Mouse (Mus musculus) CD8-positive naive resting alpha-beta T cell, adult 2 months (primary cell): ENCODE data around the gene Crybb1.

Source experiments
- DNase-seq, 2 experiments: peaks; one replicate each; pipeline ENCODE4 v3.0.0; 2022; ENCODE audit warnings: low read depth in 2 of 2, low spot score in 2 of 2

Gene Crybb1

DNA sequence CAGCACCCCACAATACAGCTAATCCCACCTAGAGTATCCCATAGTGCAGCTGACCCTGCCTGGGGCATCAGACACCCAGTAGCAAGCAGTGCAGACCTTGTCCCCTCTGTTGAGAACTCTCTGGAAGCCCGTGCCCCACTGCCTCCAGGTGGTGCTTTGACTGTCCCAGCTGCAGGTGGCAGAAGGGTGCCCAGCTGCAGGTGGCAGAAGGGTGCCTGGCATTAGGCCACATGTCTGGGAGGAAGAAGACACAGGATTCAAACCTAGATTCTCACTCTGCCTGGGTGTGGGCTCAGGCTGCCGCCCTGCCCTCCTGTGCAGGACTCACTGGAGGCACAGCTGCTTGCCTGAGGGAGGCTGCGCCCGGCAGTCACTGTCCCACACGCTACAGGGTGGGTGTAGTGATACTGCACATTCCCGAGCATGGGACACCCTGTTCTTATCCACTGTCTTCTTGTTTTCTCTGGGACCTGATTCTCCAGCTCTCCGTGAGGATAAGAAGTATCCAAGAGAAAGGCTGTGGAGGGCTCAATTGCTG lies 30.0 kb downstream of the Crybb1 start:
- no peak for DNase-seq

DNA sequence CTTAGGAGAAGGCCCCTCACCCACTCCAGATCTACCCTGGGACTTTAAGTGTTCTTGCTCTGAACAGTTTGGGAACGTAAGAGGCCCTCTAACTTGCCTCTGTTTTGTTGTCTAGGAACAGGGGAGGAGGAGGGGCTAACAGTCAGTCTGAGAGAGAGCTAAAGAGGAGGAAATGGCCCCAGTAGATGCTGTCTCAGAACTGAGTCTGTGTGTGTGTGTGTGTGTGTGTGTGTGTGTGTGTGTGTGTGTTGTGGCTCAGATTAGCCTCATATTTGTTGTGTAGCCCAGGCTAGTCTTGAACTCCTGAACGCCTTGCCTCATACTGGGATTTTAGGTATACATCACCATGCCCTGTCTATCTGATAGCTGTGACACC lies 31.0 kb downstream of the Crybb1 start:
- DNase-seq = peak; percentile 52 to 64

DNA sequence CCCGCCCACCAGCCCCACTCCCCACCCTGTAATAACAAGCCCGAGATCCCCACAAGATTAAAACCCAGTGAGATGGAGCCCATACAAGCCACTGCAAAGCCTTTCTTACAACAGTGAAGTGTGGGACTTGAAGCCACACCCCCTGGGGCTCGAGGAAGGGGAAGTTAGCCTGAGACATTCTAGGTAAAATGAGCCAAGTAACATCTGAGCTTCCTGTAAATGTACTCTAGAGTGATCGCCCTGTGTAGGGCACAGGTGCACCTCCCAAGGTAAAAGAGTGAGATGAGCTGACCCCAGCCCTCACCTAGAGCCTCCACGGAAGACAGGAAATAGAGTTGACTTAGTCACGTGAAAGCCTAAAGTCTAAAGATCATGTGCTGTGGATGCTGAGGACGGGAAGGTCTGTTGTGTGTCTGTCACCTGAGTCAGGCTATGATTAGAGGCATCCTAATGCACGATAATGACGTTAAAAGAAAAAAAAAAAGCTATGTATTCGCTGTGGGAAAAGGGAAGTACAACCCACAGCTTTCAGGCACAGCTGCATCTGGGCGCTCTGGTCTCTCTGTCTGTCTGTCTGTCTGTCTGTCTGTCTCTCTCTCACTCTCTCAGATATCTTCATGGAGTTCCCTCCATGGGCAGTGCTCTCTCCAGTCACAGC lies 31.5 kb downstream of the Crybb1 start:
- peak; percentile 54 to 57 for DNase-seq

DNA sequence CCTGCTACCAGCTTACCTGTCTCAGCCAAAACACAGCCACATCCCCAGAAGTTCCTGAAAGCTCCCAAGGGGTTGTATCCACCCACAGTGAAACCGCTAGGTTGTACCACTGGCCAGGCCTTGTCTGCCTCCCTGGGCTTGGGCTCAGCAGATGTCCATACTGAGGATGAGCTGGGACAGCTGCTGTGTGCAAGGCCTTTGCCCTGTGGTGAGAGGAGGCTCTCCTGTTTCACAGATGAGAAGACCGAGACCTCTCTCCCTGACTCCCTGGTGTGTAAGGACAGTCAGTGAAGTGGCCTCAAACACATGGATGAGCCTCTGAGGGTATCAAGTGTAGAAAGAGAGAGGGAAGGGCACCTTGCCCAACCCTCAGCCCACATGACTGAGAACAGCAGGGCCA lies 32.0 kb downstream of the Crybb1 start:
- no peak for DNase-seq

DNA sequence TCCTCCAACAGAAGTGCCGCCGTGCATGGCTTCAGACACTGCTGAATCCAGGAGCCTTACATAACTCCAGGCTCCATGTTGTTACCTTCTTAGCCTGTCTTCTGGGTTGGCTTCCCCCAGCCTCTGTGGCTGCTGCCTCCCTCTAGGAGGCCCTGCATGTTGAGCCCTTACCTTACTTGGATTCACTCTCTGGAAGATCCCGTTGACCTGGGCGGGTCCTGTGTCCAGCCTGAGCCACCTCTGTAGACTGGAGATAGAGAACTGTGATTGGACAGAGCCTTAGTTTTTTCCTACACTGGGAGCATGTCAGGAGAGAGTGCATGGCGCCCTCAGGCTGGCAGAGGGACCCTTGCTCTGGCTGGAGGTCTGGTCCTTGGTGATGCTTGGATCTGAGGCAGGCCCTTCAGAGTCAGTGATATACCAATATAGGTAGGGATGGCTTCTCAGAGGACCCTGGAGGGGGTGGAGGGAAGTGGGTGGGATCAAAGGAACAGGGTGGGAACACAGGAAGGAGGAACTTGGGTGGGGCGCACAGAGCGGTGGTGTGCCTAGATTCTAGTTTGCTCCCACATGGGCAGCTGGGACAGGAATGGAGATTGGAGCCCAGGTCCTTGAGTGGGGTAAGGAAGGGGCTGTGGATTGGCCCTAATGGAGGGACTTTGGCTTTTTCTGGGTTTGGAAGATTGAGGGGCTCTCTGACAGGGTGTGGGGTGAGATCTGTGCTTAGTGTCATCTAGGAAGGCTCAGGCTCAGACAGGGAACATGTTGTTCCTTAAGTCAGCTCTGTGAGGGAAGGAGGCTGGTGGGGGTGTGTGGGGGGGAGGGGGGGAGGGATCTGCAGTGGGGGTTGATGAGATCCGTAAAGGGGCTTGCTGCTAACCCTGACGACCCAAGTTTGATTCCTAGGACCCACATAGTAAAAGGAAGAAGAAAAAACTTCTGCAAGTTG lies 32.9 kb downstream of the Crybb1 start:
- DNase-seq = no peak

DNA sequence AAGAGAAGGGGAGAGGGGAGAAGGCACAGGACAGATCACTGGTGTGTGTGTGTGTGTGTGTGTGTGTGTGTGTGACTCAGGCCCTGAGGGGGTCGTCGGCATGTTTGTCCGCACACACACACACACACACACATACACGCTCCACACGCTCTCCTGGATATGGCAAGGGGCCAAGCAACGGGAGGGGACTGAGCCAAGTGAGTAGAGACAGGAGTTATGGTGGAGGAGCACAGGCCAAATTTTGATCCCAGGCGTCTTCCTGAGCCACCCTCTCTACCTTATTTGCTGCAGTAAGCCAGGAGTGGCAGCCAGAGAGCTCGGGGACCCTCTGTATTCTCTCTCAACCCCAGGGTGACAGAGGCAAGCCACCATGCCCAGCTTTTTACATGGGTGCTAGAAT lies 33.6 kb downstream of the Crybb1 start:
- DNase-seq = no peak

DNA sequence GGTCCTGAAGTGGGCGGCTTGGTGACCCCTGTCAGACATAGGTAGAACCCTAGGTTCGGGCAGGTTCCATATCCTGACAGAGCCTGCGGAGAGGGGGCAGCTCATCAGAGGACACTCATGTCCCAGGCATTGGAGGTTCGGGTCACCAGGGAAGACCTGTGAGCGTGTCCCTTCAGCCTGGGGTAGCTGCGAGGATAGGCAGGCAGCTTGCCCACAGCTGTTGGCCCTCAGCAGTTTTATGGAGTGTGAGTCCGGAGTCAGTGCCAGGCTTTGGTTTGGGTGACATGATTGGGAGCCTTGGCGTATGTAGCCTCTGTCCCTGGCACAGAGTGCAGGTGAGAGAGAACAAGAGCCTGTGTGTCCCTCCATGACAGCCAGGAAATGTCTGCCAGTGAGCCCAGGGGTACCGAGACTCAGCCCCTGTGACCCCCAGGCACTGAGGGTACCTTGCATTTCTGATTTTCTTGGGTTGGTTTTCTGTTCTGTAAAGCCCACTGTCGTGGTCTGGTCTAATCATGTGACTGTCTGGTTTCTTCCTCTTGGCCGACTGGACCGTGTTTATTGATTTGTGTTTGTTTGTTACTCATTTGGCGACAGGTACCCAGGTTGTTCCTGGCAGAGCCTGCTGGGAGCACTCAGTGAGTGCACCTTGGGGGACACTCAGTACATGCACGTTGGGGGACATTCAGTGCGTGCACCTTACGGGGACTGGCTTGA lies 34.4 kb downstream of the Crybb1 start:
- DNase-seq = no peak

- DNase-seq = no peak
These were observed 34.9 kb downstream of the Crybb1 start for GRCm38 (mm10) chr5:112290536-112290880.

GRCm38 (mm10) chr5:112291866-112292265 lies 36.3 kb downstream of the Crybb1 start:
- no peak for DNase-seq

- no peak for DNase-seq
These were observed 36.8 kb downstream of the Crybb1 start for GRCm38 (mm10) chr5:112292343-112292980.

- no peak for DNase-seq
These were observed 38.2 kb downstream of the Crybb1 start for GRCm38 (mm10) chr5:112293800-112294199.

GRCm38 (mm10) chr5:112294696-112295095 lies 39.1 kb downstream of the Crybb1 start:
- DNase-seq = no peak

DNA sequence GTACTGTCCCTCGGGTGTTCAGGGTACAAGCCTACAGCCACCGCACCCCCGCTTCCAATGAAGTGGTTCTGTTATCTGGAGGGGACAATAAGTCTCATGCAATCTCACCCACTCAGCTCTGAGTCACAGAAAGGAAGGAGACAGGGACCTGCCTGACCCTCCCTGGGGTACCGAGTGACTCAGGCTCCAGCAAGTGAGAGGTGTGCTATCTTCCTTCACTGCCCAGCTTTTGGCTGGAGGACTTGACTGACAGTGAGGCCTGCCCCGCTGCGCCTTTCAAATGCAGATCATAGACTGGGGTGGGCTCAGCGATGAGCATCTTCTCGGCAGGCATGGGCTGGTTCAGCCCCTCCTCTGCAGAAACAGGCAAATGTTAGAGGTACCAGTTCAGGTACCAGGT lies 39.5 kb downstream of the Crybb1 start:
- DNase-seq = no peak

GRCm38 (mm10) chr5:112295564-112295963 lies 39.9 kb downstream of the Crybb1 start:
- DNase-seq = no peak

DNA sequence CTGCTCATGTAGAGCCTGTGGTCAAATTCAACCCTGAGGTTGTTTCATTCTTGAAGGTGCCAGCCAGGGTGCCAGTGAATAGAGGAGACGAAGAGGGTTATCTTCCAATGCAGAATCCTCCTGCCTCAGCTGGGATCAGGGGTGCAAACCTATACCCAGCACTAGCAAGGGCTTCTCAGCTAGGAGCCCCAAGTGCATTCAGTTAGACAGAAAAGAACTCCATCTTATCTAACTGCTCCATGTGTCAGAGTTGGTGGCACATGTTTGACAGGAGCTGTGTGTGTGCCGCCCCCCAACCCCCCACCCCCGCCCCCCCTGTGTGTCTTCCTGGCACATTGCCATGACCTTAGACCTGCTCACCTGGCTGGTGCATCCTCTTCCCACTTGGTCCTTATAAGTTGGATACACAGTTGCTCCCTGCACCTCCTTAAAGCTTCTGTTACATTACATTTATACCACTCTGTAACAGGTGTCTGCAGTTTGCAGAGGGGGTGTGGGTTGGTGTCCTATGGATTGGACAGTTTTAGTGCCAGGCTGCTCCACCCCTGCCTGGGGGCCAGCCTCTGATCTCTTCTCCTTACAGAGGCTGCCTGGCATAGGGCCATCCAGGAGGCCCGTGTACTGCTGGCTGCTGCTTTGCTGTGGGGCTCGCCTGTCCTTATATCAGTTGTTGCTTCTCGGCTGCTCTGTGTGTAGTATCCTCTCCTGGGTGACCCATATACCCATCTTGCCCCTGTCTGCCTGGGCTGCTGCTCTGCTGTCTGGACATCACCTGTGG lies 41.0 kb downstream of the Crybb1 start:
- no peak for DNase-seq

- DNase-seq = peak; percentile 69 to 75
These were observed 41.6 kb downstream of the Crybb1 start for GRCm38 (mm10) chr5:112297257-112297656.

DNA sequence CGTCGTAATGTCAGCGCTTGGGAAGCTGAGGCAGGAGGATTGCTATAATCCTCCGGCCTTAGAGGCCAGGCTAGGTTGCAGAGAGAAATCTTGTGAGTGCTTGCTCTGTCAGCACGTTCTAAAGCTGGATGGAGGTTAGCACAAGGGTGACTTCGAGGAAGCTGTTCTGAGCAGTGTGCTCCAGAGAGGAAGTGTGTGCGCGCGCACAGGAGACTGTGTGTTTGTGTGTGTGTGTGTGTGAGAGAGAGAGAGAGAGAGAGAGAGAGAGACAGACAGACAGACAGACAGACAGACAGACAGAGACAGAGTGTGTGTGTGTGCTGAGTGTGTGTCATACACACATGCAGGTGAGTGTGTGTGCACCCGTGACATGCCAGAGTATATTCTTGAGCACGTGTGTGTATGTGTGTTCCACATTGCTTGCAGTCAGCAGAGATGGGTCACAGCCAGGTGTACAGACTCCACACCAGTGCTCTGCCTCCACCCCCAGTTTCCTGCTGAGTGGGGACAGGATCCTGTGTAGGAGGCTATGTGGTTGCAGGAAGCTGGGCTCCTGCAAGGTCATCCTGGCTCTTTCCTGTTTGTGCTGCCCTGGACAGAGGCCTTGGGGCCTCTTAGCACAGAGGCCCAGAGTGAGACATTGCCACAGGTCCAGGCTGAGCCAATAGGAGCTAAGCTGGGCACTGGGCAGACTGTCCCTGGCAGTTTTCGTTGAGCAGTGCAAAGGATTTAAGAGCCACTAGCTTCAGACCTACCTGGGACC lies 42.8 kb downstream of the Crybb1 start:
- no peak for DNase-seq

DNA sequence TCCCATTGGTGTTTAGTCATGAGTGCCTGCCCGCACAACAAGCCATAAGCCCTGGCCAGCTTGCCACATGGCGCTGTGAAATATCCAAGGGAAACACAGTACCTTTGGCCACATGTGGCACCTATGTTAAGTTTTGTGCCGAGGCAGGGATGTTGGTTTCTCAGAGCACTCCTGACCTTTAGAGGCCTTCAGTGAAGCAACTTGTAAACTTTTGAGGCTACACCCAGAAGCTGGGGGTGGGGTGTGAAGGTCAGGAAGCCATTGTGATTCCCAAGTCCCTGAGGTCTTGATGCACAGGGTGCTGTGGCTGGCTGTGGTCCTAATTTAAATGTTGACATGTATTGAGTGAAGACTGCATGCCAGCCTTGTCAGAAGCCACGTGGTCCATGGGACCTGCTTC lies 43.8 kb downstream of the Crybb1 start:
- no peak for DNase-seq

DNA sequence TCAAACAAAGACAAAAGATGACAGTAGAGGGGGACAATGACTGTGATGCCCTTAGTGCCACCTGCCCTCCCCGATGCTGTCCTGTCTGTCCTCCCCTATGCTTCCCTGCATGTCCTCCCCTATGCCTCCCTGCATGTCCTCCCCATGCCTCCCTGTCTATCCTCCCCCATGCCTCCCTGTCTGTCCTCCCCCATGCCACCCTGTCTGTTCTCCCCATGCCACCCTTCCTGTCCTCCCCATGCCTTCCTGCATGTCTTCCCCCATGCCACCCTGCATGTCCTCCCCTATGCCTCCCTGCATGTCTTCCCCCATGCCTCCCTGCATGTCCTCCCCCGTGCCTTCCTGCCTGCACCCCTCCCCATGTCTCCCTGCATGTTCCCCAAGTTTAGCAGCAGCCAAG lies 44.5 kb downstream of the Crybb1 start:
- DNase-seq = no peak
